In the genomic region with DNA sequence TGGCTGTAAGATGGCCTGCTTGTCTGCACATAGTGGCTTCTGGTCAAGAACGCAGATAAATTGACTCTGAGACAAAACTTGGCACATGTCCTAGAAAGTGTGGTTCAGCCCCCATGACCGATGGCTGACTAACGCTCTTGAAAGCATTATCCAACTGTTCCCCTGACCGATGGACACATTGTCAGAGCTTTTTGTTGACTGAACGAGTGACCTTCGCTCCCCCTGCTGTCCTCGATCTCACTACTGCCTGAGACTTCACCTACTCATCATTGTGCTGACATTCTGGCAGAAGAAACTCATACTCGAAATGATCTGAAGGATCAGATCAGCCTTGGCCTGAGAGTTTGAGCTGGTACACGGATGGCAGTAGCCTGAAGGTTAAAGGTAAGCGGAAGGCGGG, we compare ENCODE assay signal across 14 mouse cellular contexts. TPM values are rescaled to one million over a fixed set of nuclear protein-coding genes. Genes with fewer than 3 reads are reported as not detected.
"Had no signal": no experiment of that assay in that cellular context is flagged by ENCODE, and none has a peak within 500 bp of the region (broad histone marks: within the 10 kb centered on the region; RNA-seq: fewer than 3 reads in every experiment).

No protein-coding gene starts in this region.

RNA-seq across cellular contexts. Expression of a gene that starts 14.5 kb away (rescaled TPM):
- total RNA-seq: neutrophil, adult 5-6 weeks had no signal
- polyA plus RNA-seq: neural tube, embryonic 13.5 days; neural tube, embryonic 14.5 days; neural tube, embryonic 15.5 days; small intestine, adult 2 months; spleen, adult 2 months; stomach, embryonic 14.5 days; stomach, embryonic 15.5 days; stomach, embryonic 16.5 days; stomach, postnatal 0 days; testis, adult 2 months; thymus, adult 2 months; thymus, postnatal 0 days; urinary bladder, adult 2 months had no signal

RNA-seq across cellular contexts. Expression of a gene that starts 14.6 kb away (rescaled TPM):
- total RNA-seq: neutrophil, adult 5-6 weeks had no signal
- polyA plus RNA-seq: neural tube, embryonic 13.5 days; neural tube, embryonic 14.5 days; neural tube, embryonic 15.5 days; small intestine, adult 2 months; spleen, adult 2 months; stomach, embryonic 14.5 days; stomach, embryonic 15.5 days; stomach, embryonic 16.5 days; stomach, postnatal 0 days; testis, adult 2 months; thymus, adult 2 months; thymus, postnatal 0 days; urinary bladder, adult 2 months had no signal

RNA-seq across cellular contexts. Expression of a gene that starts 56.5 kb away (rescaled TPM):
- total RNA-seq: neutrophil, adult 5-6 weeks had no signal
- polyA plus RNA-seq: neural tube, embryonic 13.5 days; neural tube, embryonic 14.5 days; neural tube, embryonic 15.5 days; small intestine, adult 2 months; spleen, adult 2 months; stomach, embryonic 14.5 days; stomach, embryonic 15.5 days; stomach, embryonic 16.5 days; stomach, postnatal 0 days; testis, adult 2 months; thymus, adult 2 months; thymus, postnatal 0 days; urinary bladder, adult 2 months had no signal
